ENCODE assay signal across 36 mouse cellular contexts in the genomic region with DNA sequence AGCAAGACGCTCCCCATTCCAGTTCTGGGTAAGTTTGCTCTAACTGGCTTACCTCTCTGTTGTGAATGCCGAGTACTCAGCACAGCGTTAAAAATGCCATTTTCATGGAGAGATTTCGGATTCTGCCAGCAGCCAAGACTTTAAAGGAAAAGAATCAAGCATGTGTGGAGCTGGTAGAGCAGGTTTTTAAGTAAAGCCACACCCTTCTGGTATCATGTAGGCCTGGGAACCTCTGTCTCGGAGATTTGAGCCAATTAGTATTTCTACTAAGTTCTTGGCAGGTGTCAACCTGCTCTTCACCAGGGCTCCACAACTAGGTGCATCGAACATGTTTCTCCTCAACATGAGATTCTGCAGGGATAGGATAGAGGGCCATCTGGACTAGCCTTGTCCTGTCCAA. TPM values are rescaled to one million over a fixed set of nuclear protein-coding genes. Genes with fewer than 3 reads are reported as not detected.
A peak's percentile ranks its signal among the peaks of the same experiment; 100 is the strongest.
DNase-seq lines count a peak whose midpoint lies in the region; ATAC-seq and TF ChIP-seq lines count a peak whose summit lies in the region.
"Had no signal": no experiment of that assay in that cellular context is flagged by ENCODE, and none has a peak within 500 bp of the region (broad histone marks: within the 10 kb centered on the region; RNA-seq: fewer than 3 reads in every experiment).

No protein-coding gene starts in this region.

- TF ChIP-seq CTCF in lung, postnatal 0 days (IDR thresholded peaks at IDR 0.05) = no peak

- DNase-seq in frontal cortex, postnatal 36 days (ENCODE audit: low spot score in 2 of 2) = no peak
- peak; percentile 41 for DNase-seq in lung, postnatal 0 days (ENCODE audit: low spot score)
- DNase-seq in lung, postnatal 25 days (ENCODE audit: low spot score) = no peak
- no peak for DNase-seq in ovary, postnatal 10 days (ENCODE audit: low spot score)
- DNase-seq: adrenal gland, adult 8-10 months; cerebellum, adult 2 months; cerebellum, postnatal 25 days; forebrain, postnatal 0 days; gastrocnemius, postnatal 25 days; heart, adult 11 months; heart, postnatal 4 days; kidney, adult 9 months; kidney, postnatal 10 days; layer of hippocampus, postnatal 36 days; left cerebral cortex, postnatal 4 days; liver; right cerebral cortex, postnatal 4 days; thymus, postnatal 25 days had no signal

- WGBS in lung, postnatal 0 days = 52% methylated on average over 6 of the region's 6 CpGs
- 63% methylated on average over 6 of the region's 6 CpGs for WGBS in stomach, embryonic 14.5 days

- H3K9me3 ChIP-seq in lung, postnatal 0 days (ENCODE audit: low read length) = no peaks in the 10 kb centered on the region
- H3K9me3 ChIP-seq in stomach, embryonic 14.5 days (ENCODE audit: control insufficient read depth, low read depth, low read length) = no peaks in the 10 kb centered on the region
- H3K9me3 ChIP-seq: forebrain, embryonic 12.5 days; G1E; heart, embryonic 12.5 days; hindbrain, embryonic 15.5 days; lung, embryonic 15.5 days; megakaryocyte, embryonic 14.5 days; midbrain, embryonic 12.5 days; neural tube, embryonic 12.5 days had no signal

- H3K27ac ChIP-seq in lung, postnatal 0 days (ENCODE audit: low read length) = 0 out of 2 replicates have a peak overlapping the region, but pooled peaks have one; percentile 28
- peak overlapping the region; percentile 36; the same call in 1 of the 2 replicates for H3K27ac ChIP-seq in stomach, embryonic 14.5 days (ENCODE audit: low read length)
- H3K27ac ChIP-seq: forebrain, embryonic 12.5 days; hindbrain, embryonic 15.5 days; liver, embryonic 14.5 days; lung, embryonic 15.5 days; midbrain, embryonic 12.5 days; neural tube, embryonic 12.5 days had no signal

- H3K4me2 ChIP-seq in lung, postnatal 0 days (replicated peaks; ENCODE audit: low read depth, low read length) = no peak overlapping the region
- H3K4me2 ChIP-seq in stomach, embryonic 14.5 days (replicated peaks; ENCODE audit: low read depth, low read length) = no peak overlapping the region
- H3K4me2 ChIP-seq: forebrain, embryonic 12.5 days; heart, embryonic 12.5 days; hindbrain, embryonic 15.5 days; lung, embryonic 15.5 days; midbrain, embryonic 12.5 days; neural tube, embryonic 12.5 days had no signal

- no peak overlapping the region for H3K4me3 ChIP-seq in lung, postnatal 0 days (ENCODE audit: low read depth, low read length)
- H3K4me3 ChIP-seq in stomach, embryonic 14.5 days (ENCODE audit: low read depth, low read length) = no peak overlapping the region
- H3K4me3 ChIP-seq: forebrain, embryonic 12.5 days; heart, embryonic 12.5 days; hindbrain, embryonic 15.5 days; lung, embryonic 15.5 days; megakaryocyte, embryonic 14.5 days; midbrain, embryonic 12.5 days; myocyte; neural tube, embryonic 12.5 days had no signal

- H3K36me3 ChIP-seq in lung, postnatal 0 days (ENCODE audit: insufficient read depth, low read length) = no peaks in the 10 kb centered on the region
- H3K36me3 ChIP-seq in stomach, embryonic 14.5 days (ENCODE audit: control insufficient read depth, insufficient read depth, low read length) = no peaks in the 10 kb centered on the region
- H3K36me3 ChIP-seq: forebrain, embryonic 12.5 days; heart, embryonic 12.5 days; lung, embryonic 15.5 days; midbrain, embryonic 12.5 days; neural tube, embryonic 12.5 days had no signal

- H3K27me3 ChIP-seq in lung, postnatal 0 days (replicated peaks; ENCODE audit: insufficient read depth, low read length) = no peaks in the 10 kb centered on the region
- H3K27me3 ChIP-seq in stomach, embryonic 14.5 days (ENCODE audit: control insufficient read depth, insufficient read depth, low read length) = no peaks in the 10 kb centered on the region
- H3K27me3 ChIP-seq: forebrain, embryonic 12.5 days; heart, embryonic 12.5 days; hindbrain, embryonic 15.5 days; lung, embryonic 15.5 days; midbrain, embryonic 12.5 days; neural tube, embryonic 12.5 days had no signal

- H3K9ac ChIP-seq in lung, postnatal 0 days (replicated peaks; ENCODE audit: low read depth) = no peak overlapping the region
- no peak overlapping the region for H3K9ac ChIP-seq in stomach, embryonic 14.5 days (replicated peaks; ENCODE audit: low read depth, low read length)
- H3K9ac ChIP-seq: forebrain, embryonic 12.5 days; forebrain, postnatal 0 days; heart, embryonic 12.5 days; hindbrain, embryonic 15.5 days; liver, embryonic 14.5 days; lung, embryonic 15.5 days; midbrain, embryonic 12.5 days; neural tube, embryonic 12.5 days had no signal

- ATAC-seq in frontal cortex, adult (ENCODE audit: low TSS enrichment) = 0 out of 2 replicates have a peak, but pooled peaks have one; percentile 1
- peak; percentile 31; the same call in 1 of the 2 replicates for ATAC-seq in lung, postnatal 0 days
- ATAC-seq in stomach, embryonic 14.5 days (ENCODE audit: insufficient number of reproducible peaks, insufficient read depth, low FRiP score, low read depth) = peak; percentile 75; the same call in 1 of the 2 replicates
- ATAC-seq in megakaryocyte progenitor cell, adult 5-6 weeks (replicated peaks; ENCODE audit: poor library complexity) = no peak
- ATAC-seq: forebrain, postnatal 0 days; inflammation-experienced regulatory T-cells, adult 6 months had no signal

- H3K4me1 ChIP-seq in lung, postnatal 0 days (ENCODE audit: insufficient read depth, low read depth, low read length) = peaks cover 7% of the 10 kb centered on the region; the same call in 1 of the 2 replicates
- H3K4me1 ChIP-seq in stomach, embryonic 14.5 days (ENCODE audit: control insufficient read depth, insufficient read depth, low read length) = no peaks in the 10 kb centered on the region
- H3K4me1 ChIP-seq: forebrain, embryonic 12.5 days; heart, embryonic 12.5 days; hindbrain, embryonic 15.5 days; megakaryocyte, embryonic 14.5 days; midbrain, embryonic 12.5 days; neural tube, embryonic 12.5 days had no signal

- TF ChIP-seq EP300 in lung, postnatal 0 days (IDR thresholded peaks at IDR 0.05) = no peak

RNA-seq across cellular contexts. Expression of a gene that starts 4.0 kb away (rescaled TPM):
- polyA plus RNA-seq in lung, postnatal 0 days (2015; fragmentation: Nextera tagmentation; extraction: Ambion mirVana) = not detected in 2 replicates
- 0.36 TPM in 1 of 2 replicates, not detected in the other for polyA plus RNA-seq in stomach, embryonic 14.5 days (2014; fragmentation: Nextera tagmentation; extraction: Ambion mirVana)
- not detected in 2 replicates for total RNA-seq in megakaryocyte progenitor cell, adult 5-6 weeks (2015)
- total RNA-seq in megakaryocyte progenitor cell, adult 5-6 weeks (2017) = not detected in 2 replicates
- total RNA-seq: adrenal gland, adult 8-10 months; G1E; gastrocnemius, postnatal 25 days; heart, postnatal 4 days had no signal
- polyA plus RNA-seq: embryonic facial prominence, embryonic 11.5 days; G1E; heart, embryonic 12.5 days; heart, postnatal 0 days; inflammation-experienced regulatory T-cells, adult 6 months; large intestine, adult 2 months; liver, embryonic 14.5 days; lung, embryonic 15.5 days; myocyte; spleen, adult 2 months had no signal

RNA-seq across cellular contexts. Expression of a gene that starts 16.2 kb away (rescaled TPM):
- 2.4 and 3.0 TPM in 2 replicates for polyA plus RNA-seq in lung, postnatal 0 days (2015; fragmentation: Nextera tagmentation; extraction: Ambion mirVana)
- 7.1 and 8.0 TPM in 2 replicates for polyA plus RNA-seq in stomach, embryonic 14.5 days (2014; fragmentation: Nextera tagmentation; extraction: Ambion mirVana)
- total RNA-seq in megakaryocyte progenitor cell, adult 5-6 weeks (2015) = 18.7 and 19.6 TPM in 2 replicates
- 30.9 and 41.0 TPM in 2 replicates for total RNA-seq in megakaryocyte progenitor cell, adult 5-6 weeks (2017)

RNA-seq across cellular contexts. Expression of a gene that starts 21.8 kb away (rescaled TPM):
- polyA plus RNA-seq in lung, postnatal 0 days (2015; fragmentation: Nextera tagmentation; extraction: Ambion mirVana) = 29.0 and 31.6 TPM in 2 replicates
- polyA plus RNA-seq in stomach, embryonic 14.5 days (2014; fragmentation: Nextera tagmentation; extraction: Ambion mirVana) = 17.5 and 19.4 TPM in 2 replicates
- total RNA-seq in megakaryocyte progenitor cell, adult 5-6 weeks (2015) = 14.6 and 16.7 TPM in 2 replicates
- total RNA-seq in megakaryocyte progenitor cell, adult 5-6 weeks (2017) = 9.0 and 10.5 TPM in 2 replicates
